Mouse (Mus musculus): ENCODE results near the gene Mavs.

DNA sequence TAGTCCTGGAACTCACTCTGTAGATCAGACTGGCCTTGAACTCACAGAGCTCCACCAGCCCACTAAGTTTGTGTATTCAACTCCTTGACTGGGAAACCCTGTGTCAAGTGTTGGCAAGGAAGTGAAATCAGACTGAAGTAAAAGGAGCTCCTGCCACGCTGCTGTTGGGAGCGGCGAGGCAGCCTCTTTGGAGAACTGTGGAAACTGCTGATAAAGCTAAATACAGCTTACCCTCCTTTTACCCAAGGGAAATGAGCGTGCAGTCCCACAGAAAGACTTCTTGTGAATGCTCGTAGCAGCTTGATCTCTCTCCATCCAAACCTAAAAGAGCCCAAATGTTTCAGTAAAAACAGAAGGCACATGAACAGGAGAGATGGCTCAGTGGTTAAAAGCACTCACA, 11.3 kb upstream of the Mavs start:
- TF ChIP-seq CTCF (IDR thresholded peaks at IDR 0.05; ENCODE audit: low read depth) (no peak), EP300 (optimal IDR thresholded peaks at IDR 0.05) (no peak)
